Mouse (Mus musculus) kidney, adult 2 months (tissue): ENCODE data around the gene Ttll11. TPM values are rescaled to one million over a fixed set of nuclear protein-coding genes. Genes with fewer than 3 reads are reported as not detected.

Experiments used
- DNase-seq: peaks from one replicate; pipeline ENCODE4 v3.0.0; 2021
- H3K27ac ChIP-seq: fragments of 200-500 bp; 2 replicates; pipeline ENCODE4 v1.5.1; 2012; ENCODE audit warnings: low read depth, low read length, control low read depth, inconsistent platforms; ENCODE audit not compliant: insufficient read depth
- H3K27me3 ChIP-seq: fragments of 200-500 bp; replicated peaks from 2 replicates; pipeline ENCODE4 v1.6.1; 2012; ENCODE audit warnings: mild to moderate bottlenecking, moderate library complexity, low read length, inconsistent platforms; ENCODE audit not compliant: control insufficient read depth, insufficient read depth
- H3K36me3 ChIP-seq: fragments of 200-500 bp; 2 replicates; pipeline ENCODE4 v1.6.1; 2012; ENCODE audit warnings: mild to moderate bottlenecking, moderate library complexity, low read length, inconsistent platforms; ENCODE audit not compliant: control insufficient read depth, insufficient read depth
- H3K4me1 ChIP-seq: fragments of 200-500 bp; 2 replicates; pipeline ENCODE4 v1.6.1; 2011; ENCODE audit warnings: low read length; ENCODE audit not compliant: control insufficient read depth, insufficient read depth
- H3K4me3 ChIP-seq: fragments of 200-500 bp; 2 replicates; pipeline ENCODE4 v1.5.1; 2011; ENCODE audit warnings: mild to moderate bottlenecking, low read depth, low read length, control low read depth; ENCODE audit not compliant: insufficient read depth
- CTCF ChIP-seq: fragments of 200-500 bp; conservative IDR thresholded peaks from 2 replicates; pipeline ENCODE4 v1.5.1; 2011; ENCODE audit warnings: low read depth, mild to moderate bottlenecking, control low read depth, low read length, moderate library complexity, mixed read lengths; ENCODE audit not compliant: insufficient read depth, insufficient read length
- POLR2A ChIP-seq: fragments of 200-500 bp; IDR thresholded peaks from one replicate; pipeline ENCODE4 v1.6.1; 2011; ENCODE audit warnings: low read depth, low read length, control low read depth
- WGBS: fragments of 180-500 bp; shearing (Covaris S2); methylation state at CpG from one replicate; pipeline ENCODE4 v1.1.7; 2018; 5-methylcytosine and 5-hydroxymethylcytosine counted together
- polyA plus RNA-seq: library from polyadenylated mRNA; depleted of rRNA; stranded (reverse); fragments of >200 nt; gene quantifications from 2 replicates; pipeline ENCODE4 v1.2.3, GENCODE M21; 2012

The Ttll11 gene
- polyA plus RNA-seq, 1 experiment: 0.41 TPM

DNA sequence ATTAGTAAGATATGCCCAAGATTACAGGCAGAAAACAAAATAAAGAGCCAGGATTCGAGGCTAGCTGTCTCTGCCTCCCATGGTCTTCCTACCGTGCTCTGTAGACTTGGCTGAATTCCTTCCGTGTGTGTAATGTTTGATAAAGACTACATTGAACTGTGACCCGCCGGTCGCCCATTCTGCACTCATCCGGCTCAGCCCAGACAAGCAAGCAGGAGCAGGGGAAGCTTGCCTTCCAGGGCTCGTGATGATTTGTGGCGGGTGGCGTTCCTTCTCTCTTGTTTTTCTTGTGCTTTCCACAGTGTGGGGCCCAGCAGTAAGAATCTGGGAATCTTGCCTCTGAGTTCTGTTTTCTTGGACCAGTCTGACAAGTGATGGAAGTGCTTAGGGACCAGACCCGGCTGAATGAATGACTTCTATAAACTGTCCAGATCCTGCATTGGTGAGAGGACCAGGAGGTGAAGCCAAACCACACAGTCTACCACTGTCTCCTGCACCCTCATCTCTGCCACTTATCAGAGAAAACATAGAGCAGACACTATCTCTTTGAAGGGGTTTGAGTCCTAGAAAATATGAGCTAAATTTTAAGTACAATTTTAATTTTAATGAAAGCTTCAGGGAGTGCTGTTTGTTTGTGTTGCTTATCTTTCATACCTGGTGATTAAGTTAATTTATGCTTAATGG lies 146.8 kb downstream of the Ttll11 start:
- H3K36me3 ChIP-seq: no peaks in the 10 kb centered on the region
- 11% methylated on average over 11 of the region's 11 CpGs for WGBS
- no peaks in the 10 kb centered on the region for H3K27me3 ChIP-seq
- no peak overlapping the region for H3K27ac ChIP-seq
- H3K4me1 ChIP-seq: peaks cover 8% of the 10 kb centered on the region
- DNase-seq: peak; percentile 91
- TF ChIP-seq CTCF (no peak), POLR2A (no peak)
- no peak overlapping the region for H3K4me3 ChIP-seq

DNA sequence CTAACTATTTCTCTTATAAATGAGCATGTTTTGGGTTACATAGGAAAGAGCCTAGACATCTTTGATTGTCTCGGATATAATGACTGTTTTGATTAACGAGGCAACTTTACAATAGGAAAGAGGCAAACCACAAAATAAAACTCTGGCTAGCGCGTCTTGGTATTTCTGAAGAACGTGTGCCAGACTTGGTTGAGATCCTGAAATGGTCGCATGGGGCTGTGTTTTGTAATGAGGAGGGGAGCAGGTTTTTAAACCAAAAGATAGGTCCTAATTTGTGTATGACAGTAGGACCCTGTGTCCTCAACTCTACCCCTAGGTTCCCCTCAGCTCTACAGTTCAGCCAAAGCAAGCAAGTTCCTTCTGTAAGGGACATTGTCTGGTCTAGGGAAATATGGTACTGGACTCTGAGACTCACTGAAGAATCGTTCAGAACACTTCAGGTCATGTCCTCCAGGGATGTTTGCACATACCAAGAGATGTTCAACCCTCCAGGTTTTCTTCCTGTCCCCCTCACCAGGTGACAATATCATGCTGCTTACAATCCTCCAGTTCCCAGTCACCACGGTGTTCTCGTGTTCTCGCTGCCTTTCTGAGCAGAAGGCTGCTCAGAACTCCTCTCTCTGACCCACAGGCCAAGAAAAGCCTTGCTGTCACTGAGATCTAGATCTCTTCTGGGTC lies 147.7 kb downstream of the Ttll11 start:
- H3K36me3 ChIP-seq: no peaks in the 10 kb centered on the region
- H3K27me3 ChIP-seq: no peaks in the 10 kb centered on the region
- H3K4me3 ChIP-seq: no peak overlapping the region
- WGBS: 75% methylated on average over 10 of the region's 10 CpGs
- no peak overlapping the region for H3K27ac ChIP-seq
- no peak for TF ChIP-seq POLR2A
- TF ChIP-seq CTCF: no peak
- DNase-seq: no peak
- H3K4me1 ChIP-seq: peaks cover 8% of the 10 kb centered on the region

DNA sequence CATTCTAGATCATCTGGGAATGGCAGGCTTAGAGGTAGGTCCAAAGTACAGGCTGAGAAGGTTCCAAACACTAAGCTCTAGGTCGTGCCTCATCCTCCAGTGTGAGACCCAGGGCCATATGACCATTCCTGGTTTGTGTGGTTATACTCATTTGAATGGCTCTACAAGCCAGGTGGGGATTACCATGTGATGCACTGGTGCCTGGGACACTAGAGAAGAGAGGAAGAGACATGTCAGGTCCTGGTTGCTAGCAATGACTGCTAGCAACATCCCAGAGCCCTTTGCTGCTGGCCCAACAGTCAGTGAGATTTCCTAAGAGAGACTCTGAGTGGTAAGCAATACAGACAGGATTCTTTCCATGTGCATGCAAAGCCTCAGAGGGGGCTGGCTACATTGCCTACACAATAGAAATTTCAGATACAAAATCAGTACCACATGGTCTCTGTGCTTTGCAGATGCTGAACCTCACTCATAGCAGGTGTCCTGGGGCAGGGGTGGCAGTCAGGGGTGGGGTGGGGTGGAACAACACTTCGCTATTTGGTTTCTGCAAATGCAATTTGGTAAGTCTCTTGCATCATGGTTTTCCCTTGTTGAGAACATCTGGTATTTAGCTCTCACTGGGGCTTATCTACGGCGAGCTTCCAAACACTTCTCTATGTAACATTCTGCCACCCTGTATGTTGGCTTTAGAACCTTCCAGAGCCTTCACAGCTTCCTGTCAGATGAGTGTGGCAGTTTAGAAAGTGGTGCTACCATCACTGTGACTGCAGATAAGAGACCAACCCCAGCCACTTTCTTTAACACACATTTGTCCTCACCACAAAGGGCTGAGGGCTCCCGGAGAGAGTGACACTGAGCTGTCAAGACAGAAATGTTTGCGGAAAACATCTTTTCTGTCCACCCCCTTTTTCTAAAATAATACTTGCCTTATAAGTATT lies 148.5 kb downstream of the Ttll11 start:
- WGBS: 86% methylated on average over 6 of the region's 6 CpGs
- Histone ChIP-seq H3K4me1 (peaks cover 8% of the 10 kb centered on the region), H3K27ac (no peak overlapping the region), H3K27me3 (no peaks in the 10 kb centered on the region), H3K4me3 (no peak overlapping the region), H3K36me3 (no peaks in the 10 kb centered on the region)
- DNase-seq: no peak
- TF ChIP-seq POLR2A (no peak), CTCF (no peak)

- no peak for DNase-seq
- H3K27me3 ChIP-seq: no peaks in the 10 kb centered on the region
- no peaks in the 10 kb centered on the region for H3K36me3 ChIP-seq
- over 99% methylated on average over 4 of the region's 4 CpGs for WGBS
- H3K4me3 ChIP-seq: no peak overlapping the region
- H3K4me1 ChIP-seq: peaks cover 8% of the 10 kb centered on the region
- TF ChIP-seq POLR2A: no peak
- no peak for TF ChIP-seq CTCF
- no peak overlapping the region for H3K27ac ChIP-seq
Measured at GRCm38 (mm10) chr2:35829136-35829535, 150.6 kb downstream of the Ttll11 start.

DNA sequence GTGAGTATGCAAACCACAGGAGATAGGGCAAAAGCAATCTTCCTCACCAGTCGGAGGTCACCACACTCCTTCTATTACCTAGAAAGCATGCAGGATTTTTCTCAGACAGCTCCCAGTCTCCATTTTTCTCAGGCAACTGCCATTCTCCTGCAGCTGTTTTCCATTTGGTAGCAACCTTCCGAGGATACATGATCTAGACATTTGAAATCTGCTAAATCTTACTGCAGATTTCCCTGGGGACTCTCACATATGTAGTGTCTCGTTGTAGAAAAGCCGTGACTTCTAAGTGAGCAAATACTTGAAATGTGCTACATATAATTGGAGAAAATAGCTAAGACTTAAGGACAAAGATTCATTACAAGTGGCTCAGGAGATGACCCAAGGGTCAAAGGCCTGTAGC lies 151.8 kb downstream of the Ttll11 start:
- no peak overlapping the region for H3K4me3 ChIP-seq
- no peak overlapping the region for H3K27ac ChIP-seq
- no peaks in the 10 kb centered on the region for H3K36me3 ChIP-seq
- WGBS: 93% methylated on average over 4 of the region's 4 CpGs
- TF ChIP-seq POLR2A: no peak
- no peak for TF ChIP-seq CTCF
- H3K4me1 ChIP-seq: peaks cover 6% of the 10 kb centered on the region
- no peak for DNase-seq
- no peaks in the 10 kb centered on the region for H3K27me3 ChIP-seq

DNA sequence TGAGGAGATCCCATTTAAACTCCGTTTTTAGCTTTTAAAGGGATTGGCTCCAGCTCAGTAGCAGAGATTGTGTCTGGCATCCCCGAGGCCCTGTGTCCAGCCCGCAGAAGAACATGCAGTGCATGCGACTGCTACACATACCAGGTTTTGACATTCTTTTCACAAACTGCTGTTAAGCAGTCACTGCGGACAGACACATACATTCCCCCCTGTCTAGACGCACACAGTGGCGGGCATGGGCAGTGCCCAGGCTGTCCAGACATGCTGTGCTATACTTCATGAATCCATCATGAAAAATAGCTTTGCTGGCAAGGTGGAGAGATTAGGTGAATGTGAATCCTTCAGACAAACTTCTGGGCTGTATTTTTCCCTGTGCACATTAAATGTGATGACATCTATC lies 154.6 kb downstream of the Ttll11 start:
- no peaks in the 10 kb centered on the region for H3K4me1 ChIP-seq
- DNase-seq: no peak
- no peaks in the 10 kb centered on the region for H3K27me3 ChIP-seq
- no peaks in the 10 kb centered on the region for H3K36me3 ChIP-seq
- H3K27ac ChIP-seq: no peak overlapping the region
- no peak overlapping the region for H3K4me3 ChIP-seq
- TF ChIP-seq POLR2A (no peak), CTCF (no peak)
- 78% methylated on average over 7 of the region's 7 CpGs for WGBS

- WGBS: 86% methylated on average over 6 of the region's 6 CpGs
- TF ChIP-seq CTCF: no peak
Measured at GRCm38 (mm10) chr2:35823589-35823988, 156.1 kb downstream of the Ttll11 start.

More at GRCm38 (mm10) chr2:35823589-35823988, 156.1 kb downstream of the Ttll11 start:
- H3K4me1 ChIP-seq: no peaks in the 10 kb centered on the region; the same call in 1 of the 2 replicates
- no peak overlapping the region for H3K4me3 ChIP-seq
- no peaks in the 10 kb centered on the region for H3K36me3 ChIP-seq
- H3K27ac ChIP-seq: no peak overlapping the region
- no peak for DNase-seq
- no peaks in the 10 kb centered on the region for H3K27me3 ChIP-seq
